Mouse (Mus musculus): ENCODE measurements around the gene Krt24.
A peak's percentile ranks its signal among the peaks of the same experiment; 100 is the strongest.

Krt24 gene

DNA sequence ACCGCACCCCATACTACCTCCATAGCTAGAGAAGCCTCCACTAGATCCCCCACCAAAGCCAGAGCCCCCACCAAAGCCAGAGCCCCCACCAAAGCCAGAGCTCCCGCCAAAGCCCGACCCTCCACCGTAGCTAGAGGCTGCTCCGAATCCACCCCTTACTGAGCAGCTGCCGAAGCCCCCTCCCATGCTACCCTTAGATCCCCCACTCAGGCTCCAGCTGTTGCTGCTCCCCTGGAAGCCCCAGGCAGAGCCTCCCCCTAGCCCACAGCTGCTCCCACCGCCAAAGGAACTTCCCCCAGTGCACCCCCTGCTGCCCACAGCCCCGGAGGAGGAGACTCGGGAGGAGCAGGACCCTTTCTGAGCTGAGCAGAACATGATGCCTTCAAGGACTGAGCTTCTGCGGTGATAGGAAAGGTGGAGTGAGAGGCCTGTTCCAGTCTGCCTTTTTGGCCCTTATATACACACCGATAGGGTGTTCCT lies at the start of gene Krt24:
Gene Krt24, minus strand, starts transcription at position 430 of the 480 bp plus-strand sequence.
- DNase-seq (ENCODE audit: low read depth, low spot score): no peak

DNA sequence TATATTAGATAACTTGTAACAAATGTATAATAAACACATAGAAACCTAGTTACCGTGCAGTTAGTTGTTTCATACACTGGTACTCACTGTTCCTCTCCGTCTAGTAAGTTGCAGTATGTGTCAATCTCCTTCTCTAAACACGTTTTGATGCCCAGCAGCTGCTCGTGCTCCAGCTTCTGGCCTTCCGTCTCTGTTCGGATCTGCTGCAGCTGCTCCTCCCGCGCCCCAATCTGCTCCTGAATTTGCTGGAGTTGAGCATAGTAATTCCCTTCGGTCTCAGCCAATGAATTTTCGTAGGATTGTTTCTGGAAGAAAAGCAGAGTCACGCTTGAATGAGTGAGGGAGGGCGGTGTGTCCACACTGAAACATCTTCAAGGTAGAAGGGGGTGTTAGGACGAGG lies 48.4 kb upstream of the Krt24 start:
- no peak for DNase-seq (ENCODE audit: low read depth, low spot score)

DNA sequence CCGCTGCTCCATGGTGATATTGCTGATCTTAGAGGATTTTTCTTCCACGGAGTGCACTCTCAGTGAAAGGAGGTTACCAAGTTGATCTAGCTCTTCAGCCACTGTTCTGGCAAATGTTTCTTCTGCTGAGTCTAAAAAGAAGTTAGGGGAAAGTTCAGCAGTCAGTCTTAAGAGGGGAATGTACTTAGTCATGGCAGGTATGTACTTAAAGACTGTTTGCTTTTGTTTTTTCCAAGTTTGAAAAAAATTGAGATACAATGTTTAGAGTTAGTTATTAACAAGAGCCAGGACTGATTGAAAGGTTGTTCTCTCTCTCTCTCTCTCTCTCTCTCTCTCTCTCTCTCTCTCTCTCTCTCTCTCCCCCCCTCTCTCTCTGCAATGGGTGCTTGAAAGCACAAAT lies 44.6 kb upstream of the Krt24 start:
- DNase-seq (ENCODE audit: low read depth, low spot score): no peak

GRCm38 (mm10) chr11:99322851-99323250 lies 37.8 kb upstream of the Krt24 start, which contains the start of gene Krt25:
Krt25 (minus strand) TSS chr11:99322951.
- no peak for DNase-seq (ENCODE audit: low read depth, low spot score)

GRCm38 (mm10) chr11:99321094-99321493 lies 36.0 kb upstream of the Krt24 start:
- no peak for DNase-seq (ENCODE audit: low read depth, low spot score)

DNA sequence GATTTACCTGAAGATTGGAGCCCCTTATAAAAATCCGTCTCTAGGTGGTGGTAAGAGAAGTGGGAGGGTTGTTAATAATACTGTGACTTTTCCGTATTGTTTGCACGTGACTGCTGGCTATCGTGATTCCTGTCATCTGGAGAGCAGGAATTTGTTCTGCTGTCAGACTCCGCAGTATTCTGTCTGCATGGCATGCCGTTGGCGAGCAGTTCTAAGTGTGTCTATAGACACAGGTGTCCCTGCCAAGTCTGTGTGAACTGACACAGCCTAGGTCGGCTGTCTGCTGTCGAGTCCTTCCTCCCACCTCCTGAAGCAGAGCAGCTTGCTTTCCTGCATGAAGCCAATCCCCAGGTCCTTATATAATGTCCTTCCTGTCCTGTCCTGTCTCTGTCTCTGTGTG lies 34.1 kb upstream of the Krt24 start:
- no peak for DNase-seq (ENCODE audit: low read depth, low spot score)

DNA sequence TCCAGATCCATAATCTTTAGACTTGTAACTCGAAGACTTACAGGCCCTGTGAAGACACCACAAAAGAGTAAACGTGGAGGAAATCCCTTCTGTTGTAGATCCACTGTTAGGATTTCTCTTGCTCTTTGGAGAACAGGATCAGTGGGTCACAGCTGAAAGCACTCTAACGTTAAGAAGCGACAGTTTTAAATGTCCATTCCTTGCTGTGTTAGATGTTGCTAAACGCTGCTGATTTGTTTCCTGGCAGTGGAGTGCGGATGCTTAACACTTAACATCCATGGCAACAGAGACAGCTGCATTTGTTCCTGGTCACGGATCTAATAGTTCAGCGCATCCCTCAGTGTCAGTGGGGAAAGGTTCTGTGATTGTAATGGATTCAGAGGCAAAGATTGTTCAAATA lies 31.5 kb upstream of the Krt24 start:
- DNase-seq (ENCODE audit: low read depth, low spot score): no peak

DNA sequence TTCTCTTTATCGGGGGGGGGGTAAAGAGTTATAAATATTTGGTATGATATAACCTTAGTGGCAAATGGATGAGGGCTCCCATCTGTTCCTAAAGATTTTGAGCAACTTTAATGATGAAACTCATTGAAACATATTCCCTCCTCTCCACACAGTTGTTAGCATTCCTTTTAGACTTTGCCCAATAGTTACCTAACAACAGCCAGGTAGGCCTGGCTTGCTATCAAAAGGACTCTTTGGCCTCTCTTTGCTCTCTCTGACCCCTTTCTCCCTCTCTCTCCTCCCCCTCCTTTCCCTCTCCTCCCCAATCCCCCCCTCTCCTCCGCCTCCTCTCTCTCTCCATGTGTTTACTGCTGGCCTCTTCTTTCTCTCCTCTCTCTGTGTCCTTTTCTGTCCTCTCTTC lies 29.5 kb upstream of the Krt24 start:
- DNase-seq (ENCODE audit: low read depth, low spot score): no peak

DNA sequence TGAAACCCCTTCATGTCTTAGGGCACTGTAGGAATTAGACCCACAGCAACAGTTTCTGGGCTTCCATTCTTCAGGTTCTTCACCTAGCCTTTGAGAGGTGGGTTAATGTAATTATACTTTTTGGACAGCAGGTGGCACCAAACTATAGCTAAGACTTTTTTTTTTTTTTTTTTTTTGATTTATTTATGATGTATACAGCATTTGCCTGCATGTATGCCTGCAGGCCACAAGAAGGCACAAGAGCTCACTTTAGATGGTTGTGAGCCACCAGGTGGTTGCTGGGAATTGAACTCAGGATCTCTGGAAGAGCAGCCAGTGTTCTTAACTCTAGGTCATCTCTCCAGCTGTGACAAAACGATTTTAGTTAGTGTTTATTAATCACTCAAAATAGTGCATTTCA lies 25.8 kb upstream of the Krt24 start:
- peak; percentile 1 for DNase-seq (ENCODE audit: low read depth, low spot score)

DNA sequence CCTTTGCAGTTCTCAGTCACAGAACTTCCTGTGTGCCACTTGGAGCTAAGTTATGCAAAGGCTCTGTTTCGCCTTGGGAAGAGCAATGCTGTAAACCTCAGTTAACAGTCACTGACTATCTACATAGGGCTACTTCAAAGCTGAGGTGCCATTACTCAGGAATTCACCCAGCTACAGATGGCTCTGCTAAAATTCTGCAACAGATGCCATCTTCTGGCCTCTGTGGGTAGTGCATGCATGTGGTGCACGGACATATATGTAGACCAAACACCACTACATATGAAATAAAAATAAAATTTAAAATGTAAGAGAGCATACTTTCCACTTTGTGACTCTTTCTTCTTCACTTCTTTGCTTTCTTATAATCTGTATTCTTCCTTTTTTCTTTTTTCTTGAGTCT lies 22.5 kb upstream of the Krt24 start:
- DNase-seq (ENCODE audit: low read depth, low spot score): peak; percentile 2

- DNase-seq (ENCODE audit: low read depth, low spot score): no peak
Observed at GRCm38 (mm10) chr11:99295039-99295438, 10.0 kb upstream of the Krt24 start.

GRCm38 (mm10) chr11:99292846-99293245 lies 7.8 kb upstream of the Krt24 start:
- DNase-seq (ENCODE audit: low read depth, low spot score): no peak

- no peak for DNase-seq (ENCODE audit: low read depth, low spot score)
Observed at GRCm38 (mm10) chr11:99284011-99284410, 1.1 kb downstream of the Krt24 start.

GRCm38 (mm10) chr11:99283334-99283733 lies 1.7 kb downstream of the Krt24 start:
- DNase-seq (ENCODE audit: low read depth, low spot score): no peak

GRCm38 (mm10) chr11:99281116-99281515 lies 3.9 kb downstream of the Krt24 start:
- no peak for DNase-seq (ENCODE audit: low read depth, low spot score)

DNA sequence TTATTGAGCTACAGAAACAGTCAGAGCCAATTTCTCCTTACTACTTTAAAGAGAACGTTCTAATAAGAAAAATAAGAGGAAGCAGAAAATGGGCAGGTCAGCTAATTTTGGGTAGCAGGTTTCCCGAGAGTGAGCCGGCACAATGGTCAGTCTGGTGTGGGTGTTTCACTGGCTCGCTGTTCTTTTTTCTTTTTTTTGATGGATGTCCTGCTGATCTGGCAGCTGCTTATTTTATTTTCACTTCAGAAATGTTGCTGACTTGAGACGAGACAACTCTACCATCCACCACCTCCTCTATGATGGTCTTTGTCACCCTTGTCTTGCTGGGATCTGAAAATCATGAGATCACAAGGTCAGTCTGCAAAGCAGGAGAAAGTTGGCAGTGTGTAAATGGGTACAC lies 5.1 kb downstream of the Krt24 start:
- no peak for DNase-seq (ENCODE audit: low read depth, low spot score)

GRCm38 (mm10) chr11:99276786-99277185 lies 8.3 kb downstream of the Krt24 start:
- DNase-seq (ENCODE audit: low read depth, low spot score): no peak

GRCm38 (mm10) chr11:99275624-99276023 lies 9.4 kb downstream of the Krt24 start:
- DNase-seq (ENCODE audit: low read depth, low spot score): no peak

DNA sequence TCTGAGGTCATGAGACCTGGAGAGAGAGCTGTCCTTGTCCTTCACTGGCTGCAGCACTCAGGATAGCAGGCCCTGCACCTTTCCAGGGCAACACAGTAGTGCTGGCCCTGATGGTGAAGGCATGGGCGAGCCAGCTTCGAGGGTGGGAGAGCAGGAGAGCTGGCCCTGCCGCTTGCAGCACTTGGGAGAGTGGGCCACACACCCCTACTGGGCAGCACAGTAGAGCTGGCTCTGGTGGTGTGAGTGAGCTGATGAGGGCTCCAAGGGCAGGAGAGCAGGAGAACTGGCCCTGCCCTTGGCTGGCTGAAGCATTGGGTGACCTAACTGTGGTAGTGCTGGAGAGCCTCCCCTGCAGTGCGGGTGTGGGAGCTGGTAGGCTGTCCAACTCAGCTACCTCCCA lies 12.3 kb downstream of the Krt24 start:
- no peak for DNase-seq (ENCODE audit: low read depth, low spot score)

DNA sequence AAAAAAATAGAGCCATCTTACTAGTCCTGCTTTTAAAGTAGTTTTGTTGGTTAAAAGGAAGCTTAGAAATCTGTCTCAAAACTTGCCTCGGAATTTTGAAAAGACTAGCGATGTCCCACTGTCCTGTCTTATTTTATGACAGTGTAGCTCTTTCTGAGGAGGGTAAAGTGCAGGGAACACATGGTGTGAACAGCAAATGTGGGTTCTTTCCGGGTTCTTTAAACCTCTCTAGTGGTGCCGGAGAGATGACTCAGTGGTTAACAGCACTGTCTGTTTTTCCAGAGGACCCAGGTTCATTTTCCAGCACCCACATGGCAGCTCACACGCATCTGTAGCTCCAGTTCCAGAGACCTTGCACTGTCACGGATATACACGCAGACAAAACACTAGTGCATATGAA lies 15.9 kb downstream of the Krt24 start:
- no peak for DNase-seq (ENCODE audit: low read depth, low spot score)

DNA sequence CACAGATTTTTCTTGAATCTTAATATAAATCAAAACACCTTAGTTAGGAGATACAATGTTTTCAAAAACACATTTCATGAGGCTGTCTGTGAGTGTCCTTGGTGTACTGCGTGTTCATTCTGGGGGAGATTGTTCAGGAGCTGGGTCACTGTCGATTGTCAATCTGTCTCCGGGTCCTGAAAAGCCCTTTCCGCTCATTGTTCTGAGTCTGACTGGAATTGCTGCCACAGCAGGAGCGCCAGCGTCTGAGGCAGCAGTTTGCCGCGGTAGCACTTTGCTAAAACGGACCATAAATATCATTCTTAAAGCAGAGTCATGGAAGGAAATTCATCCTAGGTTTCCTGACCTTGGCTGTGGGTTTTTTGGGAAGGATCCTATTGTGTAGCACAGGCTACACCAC lies 19.3 kb downstream of the Krt24 start:
- DNase-seq (ENCODE audit: low read depth, low spot score): no peak

GRCm38 (mm10) chr11:99265220-99265619 lies 19.8 kb downstream of the Krt24 start:
- no peak for DNase-seq (ENCODE audit: low read depth, low spot score)

DNA sequence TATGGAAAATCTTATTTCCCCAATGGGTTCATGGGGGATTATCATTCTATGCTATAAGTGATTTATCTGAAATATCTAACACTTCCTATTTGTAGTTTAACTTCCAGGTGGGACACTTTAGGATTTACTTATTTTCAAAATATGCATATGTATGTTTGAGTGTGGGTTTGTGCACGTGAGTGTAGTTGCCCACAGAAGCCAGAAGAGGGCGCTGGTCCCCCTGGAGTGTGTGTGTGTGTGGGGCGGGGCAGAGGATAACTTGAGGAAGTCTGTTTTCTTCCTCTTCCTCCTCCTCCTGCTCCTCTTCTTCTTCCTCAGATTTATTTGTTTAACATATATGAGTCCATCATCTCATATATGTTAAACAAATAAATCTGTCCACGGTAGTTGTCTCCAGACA lies 28.8 kb downstream of the Krt24 start:
- DNase-seq (ENCODE audit: low read depth, low spot score): no peak

- no peak for DNase-seq (ENCODE audit: low read depth, low spot score)
Observed at GRCm38 (mm10) chr11:99255316-99255715, 29.7 kb downstream of the Krt24 start.

Data from c-Kit-negative CD71-positive TER-119-positive erythroid progenitor cells, embryonic 14.5 days (primary cell).